Mouse (Mus musculus): Measurements from ENCODE around the gene 1700123O20Rik.

The 1700123O20Rik gene

GRCm38 (mm10) chr14:54678657-54679304, 7.2 kb upstream of the 1700123O20Rik start:
- DNase-seq: no peak

- DNase-seq: no peak
Measured at GRCm38 (mm10) chr14:54682396-54682795, 3.6 kb upstream of the 1700123O20Rik start.

GRCm38 (mm10) chr14:54685471-54685870, 545 bp upstream of the 1700123O20Rik start:
- DNase-seq: no peak

- peak; percentile 100 for DNase-seq
Measured at GRCm38 (mm10) chr14:54686522-54687143, 617 bp downstream of the 1700123O20Rik start, which contains the start of gene Acin1. Gene Acin1 (minus strand): TSS chr14:54686931.

- no peak for DNase-seq
Measured at GRCm38 (mm10) chr14:54687251-54687650, 1.2 kb downstream of the 1700123O20Rik start.

GRCm38 (mm10) chr14:54695042-54695441, 9.0 kb downstream of the 1700123O20Rik start:
- DNase-seq: no peak

- DNase-seq: no peak
Measured at GRCm38 (mm10) chr14:54696752-54697151, 10.7 kb downstream of the 1700123O20Rik start.

- no peak for DNase-seq
Measured at GRCm38 (mm10) chr14:54698733-54699132, 12.7 kb downstream of the 1700123O20Rik start, which contains the start of gene Gm29776. Gene Gm29776 (minus strand): TSS chr14:54698833.

GRCm38 (mm10) chr14:54699586-54699985, 13.6 kb downstream of the 1700123O20Rik start:
- DNase-seq: no peak

- DNase-seq: peak; percentile 91
Measured at GRCm38 (mm10) chr14:54701298-54701697, 15.3 kb downstream of the 1700123O20Rik start.

GRCm38 (mm10) chr14:54703207-54703606, 17.2 kb downstream of the 1700123O20Rik start:
- no peak for DNase-seq

GRCm38 (mm10) chr14:54705844-54706243, 19.8 kb downstream of the 1700123O20Rik start:
- no peak for DNase-seq

GRCm38 (mm10) chr14:54706589-54707320, 20.7 kb downstream of the 1700123O20Rik start:
- no peak for DNase-seq

GRCm38 (mm10) chr14:54709054-54709453, 23.0 kb downstream of the 1700123O20Rik start:
- DNase-seq: no peak

- DNase-seq: no peak
Measured at GRCm38 (mm10) chr14:54712074-54712473, 26.1 kb downstream of the 1700123O20Rik start, which contains the start of gene Cebpe. Gene Cebpe (minus strand): TSS chr14:54712174.

- peak; percentile 36 for DNase-seq
Measured at GRCm38 (mm10) chr14:54712861-54713260, 26.8 kb downstream of the 1700123O20Rik start.

- peak; percentile 70 for DNase-seq
Measured at GRCm38 (mm10) chr14:54714121-54714520, 28.1 kb downstream of the 1700123O20Rik start.

- no peak for DNase-seq
Measured at GRCm38 (mm10) chr14:54714617-54715081, 28.6 kb downstream of the 1700123O20Rik start.

GRCm38 (mm10) chr14:54715402-54715801, 29.4 kb downstream of the 1700123O20Rik start:
- no peak for DNase-seq

- no peak for DNase-seq
Measured at GRCm38 (mm10) chr14:54720041-54720440, 34.0 kb downstream of the 1700123O20Rik start.

GRCm38 (mm10) chr14:54720654-54721350, 34.8 kb downstream of the 1700123O20Rik start:
- DNase-seq: no peak

GRCm38 (mm10) chr14:54721711-54722110, 35.7 kb downstream of the 1700123O20Rik start:
- DNase-seq: no peak

GRCm38 (mm10) chr14:54724049-54724448, 38.0 kb downstream of the 1700123O20Rik start:
- no peak for DNase-seq

All from lung, postnatal 14 days (tissue).